In genomic region chr2:145358236-145358942, GRCm38 (mm10) we compare ENCODE assay signal across 15 mouse cellular contexts.
DNase-seq lines count a peak whose midpoint lies in the region; ATAC-seq lines count a peak whose summit lies in the region.
"Had no signal": no experiment of that assay in that cellular context is flagged by ENCODE, and none has a peak within 500 bp of the region (broad histone marks: within the 10 kb centered on the region; RNA-seq: fewer than 3 reads in every experiment).

No protein-coding gene starts in this region.

- intact Hi-C loops in left cerebral cortex, postnatal 4 days (cut with DNase I), result no loop called here

- ATAC-seq in monocyte, adult 5-6 weeks (replicated peaks; ENCODE audit: insufficient number of reproducible peaks, low FRiP score, low TSS enrichment, poor library complexity, severe bottlenecking), result no peak
- ATAC-seq: inflammation-experienced regulatory T-cells, adult 6 months had no signal

- DNase-seq in left cerebral cortex, postnatal 4 days, result peak; percentile 78
- DNase-seq in left cerebral cortex, adult 9 months (ENCODE audit: low spot score in 2 of 2), result no peak
- peak; percentile 47 for DNase-seq in cerebellum, adult 11 months
- DNase-seq in cerebellum, adult 9-10 months, result peak; percentile 86
- peak; percentile 63 to 66 for DNase-seq in cerebellum, postnatal 36 days
- DNase-seq in neural tube, embryonic 10.5 days (ENCODE audit: extremely low spot score, low spot score), result no peak
- DNase-seq: adrenal gland, postnatal 14 days; gastrocnemius, postnatal 14 days; kidney, adult 18-20 months; kidney, postnatal 36 days; lung, postnatal 36 days; retina, postnatal 1 day; right cerebral cortex, postnatal 14 days had no signal

Comparison
In these comparisons a context has a peak if more than half of its experiments do, and no peak if none do; other contexts are left out.
1. DNase-seq: peak in left cerebral cortex, postnatal 4 days (single experiment), cerebellum, adult 11 months (single experiment), cerebellum, adult 9-10 months (single experiment) and cerebellum, postnatal 36 days (2 of 2); none in left cerebral cortex, adult 9 months (0 of 2) and neural tube, embryonic 10.5 days (single experiment).